Mouse (Mus musculus): Measurements from ENCODE around the gene Sowahb.

The Sowahb gene

DNA sequence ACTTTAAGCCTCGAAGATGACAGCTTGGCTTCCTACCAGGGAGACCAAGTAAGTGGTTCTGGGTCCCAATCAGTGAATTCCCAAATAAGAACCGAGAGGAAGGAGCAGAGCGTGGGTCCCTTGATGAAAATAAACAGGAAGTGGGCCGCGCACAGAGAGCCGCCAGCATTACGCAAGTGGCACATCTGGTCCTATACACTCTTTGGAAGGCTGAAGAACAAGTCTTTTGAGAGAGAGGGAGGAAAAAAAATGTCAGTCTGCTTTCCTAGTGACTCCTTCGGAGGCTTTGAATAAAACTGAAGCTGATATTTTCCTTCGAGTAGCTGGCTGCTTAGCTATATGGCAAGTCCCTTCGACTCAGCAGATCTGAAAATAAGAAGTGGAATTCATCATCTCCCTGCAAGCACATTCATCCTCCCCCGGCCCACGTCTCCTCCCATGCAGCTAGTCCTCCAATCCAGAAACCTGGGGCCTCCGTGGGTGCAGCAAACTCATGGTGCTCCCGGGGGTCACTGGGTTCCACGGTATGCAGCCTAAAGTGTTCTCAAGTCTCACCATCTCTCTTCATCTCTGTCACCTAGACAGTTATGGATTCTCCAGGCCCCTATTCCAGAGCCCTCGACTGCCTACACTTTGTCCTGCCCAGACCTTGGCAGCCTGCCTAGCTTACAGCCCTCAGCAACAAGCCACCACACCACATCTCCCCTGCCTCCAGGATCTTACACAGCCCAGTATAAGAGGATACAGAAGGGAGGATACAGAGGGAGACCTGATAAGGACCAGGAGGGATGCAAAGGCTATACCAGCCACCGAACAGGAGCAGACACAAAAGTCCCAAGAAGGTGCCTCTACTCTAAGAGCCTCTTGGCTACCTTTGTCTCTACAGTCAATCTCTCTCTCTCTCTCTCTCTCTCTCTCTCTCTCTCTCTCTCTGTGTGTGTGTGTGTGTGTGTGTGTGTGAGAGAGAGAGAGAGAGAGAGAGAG lies 43.8 kb downstream of the Sowahb start:
- peak; percentile 70 for DNase-seq

- no peak for DNase-seq
Observed at GRCm38 (mm10) chr5:93000060-93000459, 44.8 kb downstream of the Sowahb start.

- no peak for DNase-seq
Observed at GRCm38 (mm10) chr5:92998494-92999016, 46.3 kb downstream of the Sowahb start.

DNA sequence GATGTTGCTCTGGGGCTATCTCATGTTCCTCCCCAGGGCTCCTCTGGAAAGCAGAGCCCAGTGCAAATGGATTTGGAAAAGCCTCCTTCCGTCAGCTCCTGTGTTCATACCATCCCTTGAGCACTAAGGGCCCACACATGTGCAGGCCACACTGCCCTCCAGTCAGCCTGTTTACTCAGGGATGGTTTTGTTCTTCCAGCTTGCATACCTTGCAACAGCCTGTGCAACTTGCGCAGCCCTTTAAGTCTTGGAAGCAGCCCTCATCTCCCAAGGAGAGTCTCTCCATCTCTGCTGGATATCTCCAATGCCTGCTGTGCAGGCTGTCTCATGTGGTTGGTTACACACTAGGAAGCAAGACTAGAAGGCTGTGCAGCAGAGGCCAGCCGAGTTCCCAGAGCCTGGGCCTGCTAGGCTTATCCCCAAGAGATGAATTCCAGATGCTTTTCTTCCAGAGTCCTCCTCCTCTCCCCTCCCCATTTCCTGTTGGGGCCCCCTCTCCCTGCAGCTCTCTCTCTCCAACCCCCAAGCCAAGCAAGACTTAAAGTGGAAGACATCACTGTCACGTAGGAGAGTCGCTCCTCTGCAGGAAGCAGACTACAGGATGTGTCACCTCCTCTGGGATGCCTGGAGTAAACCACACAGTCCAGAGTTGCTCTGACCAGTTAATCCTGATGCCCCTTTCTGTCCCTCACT lies 47.2 kb downstream of the Sowahb start:
- DNase-seq = peak; percentile 71

DNA sequence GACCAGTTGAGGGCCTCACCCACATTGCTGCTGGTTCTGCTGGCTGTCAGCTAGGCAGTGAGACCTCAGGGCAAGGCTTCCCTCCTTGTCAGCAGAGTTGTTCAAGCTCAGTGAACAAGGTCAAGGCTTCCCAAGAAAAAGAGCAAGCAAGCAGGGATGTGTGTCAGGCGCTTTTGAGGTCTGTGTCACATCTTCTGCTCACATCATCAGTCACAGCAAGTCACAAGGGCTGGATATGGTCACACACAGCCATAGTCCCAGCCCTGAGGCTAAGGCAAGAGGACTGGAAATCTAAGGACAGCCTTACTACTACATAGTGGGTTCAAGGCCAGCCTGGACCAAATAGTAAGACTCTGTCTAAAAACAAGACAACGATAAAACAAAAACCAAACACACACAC lies 50.0 kb downstream of the Sowahb start:
- no peak for DNase-seq

GRCm38 (mm10) chr5:92994309-92994708 lies 50.5 kb downstream of the Sowahb start:
- DNase-seq = no peak

DNA sequence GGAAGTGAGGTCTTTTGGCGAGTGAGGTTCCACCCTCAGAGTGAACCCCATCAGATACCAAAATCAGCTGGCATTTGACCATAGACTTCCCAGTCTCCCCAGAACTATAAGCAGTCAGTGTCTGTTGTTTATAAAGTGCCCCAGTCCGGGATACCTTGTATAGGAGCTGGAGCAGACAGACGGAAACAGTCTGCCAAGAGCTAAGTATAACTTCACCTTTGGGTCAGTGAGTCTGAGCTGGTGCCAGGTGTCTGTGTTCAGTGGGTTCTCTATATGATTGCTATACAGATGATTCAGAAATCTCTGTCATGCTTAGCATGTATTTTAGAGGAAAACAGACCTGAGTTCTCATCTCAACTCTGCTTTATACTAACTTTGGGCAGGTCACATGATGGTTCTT lies 52.7 kb downstream of the Sowahb start:
- DNase-seq = no peak

All from kidney, postnatal 14 days (tissue).